Mouse (Mus musculus) neural tube, embryonic 15.5 days (tissue): Measurements from ENCODE around the gene Rreb1. TPM values are rescaled to one million over a fixed set of nuclear protein-coding genes. Genes with fewer than 3 reads are reported as not detected.
"Not testable (repeated sequence)": the region's sequence is repeated elsewhere in the genome, so short reads cannot be mapped to it uniquely, and the experiment has no call there.

ENCODE experiments used
- ATAC-seq: fragments of 200-750 bp; cut with Nextera tagmentation; 2 replicates; pipeline ENCODE4 v1.8.0; 2017; ENCODE audit warnings: mild to moderate bottlenecking, moderate TSS enrichment, moderate library complexity; ENCODE audit not compliant: low FRiP score
- H3K27ac ChIP-seq: fragments of 300-500 bp; sonication (generic); replicated peaks from 2 replicates; pipeline ENCODE4 v1.5.1; 2015; ENCODE audit warnings: mild to moderate bottlenecking, inconsistent platforms
- H3K27me3 ChIP-seq: fragments of 300-500 bp; sonication (generic); replicated peaks from 2 replicates; pipeline ENCODE4 v1.6.1; 2015; ENCODE audit warnings: inconsistent platforms
- H3K36me3 ChIP-seq: fragments of 300-500 bp; sonication (generic); 2 replicates; pipeline ENCODE4 v1.6.1; 2015; ENCODE audit warnings: inconsistent platforms
- H3K4me1 ChIP-seq: fragments of 300-500 bp; sonication (generic); 2 replicates; pipeline ENCODE4 v1.6.1; 2015; ENCODE audit warnings: inconsistent platforms
- H3K4me2 ChIP-seq: fragments of 300-500 bp; sonication (generic); 2 replicates; pipeline ENCODE4 v1.6.1; 2015; ENCODE audit warnings: inconsistent platforms, mild to moderate bottlenecking, moderate library complexity
- H3K4me3 ChIP-seq: fragments of 300-500 bp; sonication (generic); replicated peaks from 2 replicates; pipeline ENCODE4 v1.5.1; 2015; ENCODE audit warnings: mild to moderate bottlenecking, inconsistent platforms
- H3K9ac ChIP-seq: fragments of 300-500 bp; sonication (generic); replicated peaks from 2 replicates; pipeline ENCODE4 v1.6.1; 2015; ENCODE audit warnings: mild to moderate bottlenecking, inconsistent platforms
- H3K9me3 ChIP-seq: fragments of 300-500 bp; sonication (generic); replicated peaks from 2 replicates; pipeline ENCODE4 v1.6.1; 2016; ENCODE audit warnings: inconsistent platforms
- WGBS: fragments of 180-500 bp; shearing (Covaris S2); methylation state at CpG from one replicate; pipeline ENCODE4 v1.1.7; 2015; ENCODE audit warnings: mixed read lengths; 5-methylcytosine and 5-hydroxymethylcytosine counted together
- polyA plus RNA-seq: library from polyadenylated mRNA; unstranded; fragments of >200 nt; fragmentation: Nextera tagmentation; extraction: Ambion mirVana; gene quantifications from 2 replicates; pipeline ENCODE4 v1.2.1, GENCODE M21; 2015

The Rreb1 gene
- polyA plus RNA-seq, 1 experiment from 2014 or later, result 3.0 TPM

DNA sequence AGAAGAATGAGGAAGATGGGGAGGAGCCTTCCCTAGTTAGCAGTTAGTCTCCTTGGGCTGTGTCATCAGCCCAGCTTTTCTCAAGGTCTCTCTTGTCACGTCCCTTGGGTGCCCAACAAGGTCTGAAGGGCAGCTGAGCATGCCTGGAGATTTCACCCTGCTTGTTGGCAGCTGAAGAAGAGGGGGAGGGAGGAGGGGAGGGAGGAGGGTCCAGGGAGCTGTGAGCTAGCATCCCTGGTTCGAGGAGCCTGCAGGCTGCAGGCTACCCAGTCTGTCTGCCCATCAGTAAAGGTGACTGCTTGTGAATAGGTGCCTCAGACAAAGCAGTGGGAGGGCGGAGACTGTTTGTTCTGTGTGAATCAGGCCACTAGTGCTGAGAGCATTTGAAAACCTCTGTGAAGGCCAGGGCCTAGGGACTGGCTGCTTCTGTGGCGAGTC, 52.7 kb downstream of the Rreb1 start:
- Histone ChIP-seq H3K4me3 (no peak overlapping the region), H3K9me3 (no peaks in the 10 kb centered on the region), H3K4me2 (no peak overlapping the region), H3K9ac (no peak overlapping the region), H3K4me1 (peaks cover 33% of the 10 kb centered on the region), H3K27ac (no peak overlapping the region), H3K36me3 (no peaks in the 10 kb centered on the region), H3K27me3 (peaks cover 29% of the 10 kb centered on the region)
- ATAC-seq, result no peak
- WGBS, result 36% methylated on average over 4 of the region's 4 CpGs

DNA sequence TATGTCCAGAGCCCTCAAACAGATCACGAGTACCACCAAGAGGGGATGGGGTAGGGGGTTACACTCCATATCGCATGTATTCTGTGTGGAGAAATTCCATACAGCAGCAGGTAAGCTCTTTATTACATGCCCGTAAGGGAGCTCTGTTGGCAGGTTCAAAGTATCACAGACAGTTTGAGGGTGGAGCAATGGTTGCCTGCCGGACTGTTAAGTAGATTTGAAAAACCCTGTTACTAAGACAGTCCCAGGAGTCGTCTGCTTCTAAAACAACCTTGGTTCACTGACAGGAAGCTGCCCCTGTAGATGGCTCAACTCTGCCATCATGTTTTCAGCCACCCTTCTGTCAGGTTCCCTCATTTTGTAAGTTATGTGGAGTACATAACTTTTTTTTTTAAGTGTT, 54.3 kb downstream of the Rreb1 start:
- Histone ChIP-seq H3K4me1 (peaks cover 17% of the 10 kb centered on the region), H3K27ac (no peak overlapping the region), H3K27me3 (peaks cover 17% of the 10 kb centered on the region), H3K9ac (no peak overlapping the region), H3K9me3 (no peaks in the 10 kb centered on the region), H3K4me2 (no peak overlapping the region), H3K36me3 (no peaks in the 10 kb centered on the region), H3K4me3 (no peak overlapping the region)
- ATAC-seq, result no peak
- 43% methylated on average over 5 of the region's 5 CpGs for WGBS

DNA sequence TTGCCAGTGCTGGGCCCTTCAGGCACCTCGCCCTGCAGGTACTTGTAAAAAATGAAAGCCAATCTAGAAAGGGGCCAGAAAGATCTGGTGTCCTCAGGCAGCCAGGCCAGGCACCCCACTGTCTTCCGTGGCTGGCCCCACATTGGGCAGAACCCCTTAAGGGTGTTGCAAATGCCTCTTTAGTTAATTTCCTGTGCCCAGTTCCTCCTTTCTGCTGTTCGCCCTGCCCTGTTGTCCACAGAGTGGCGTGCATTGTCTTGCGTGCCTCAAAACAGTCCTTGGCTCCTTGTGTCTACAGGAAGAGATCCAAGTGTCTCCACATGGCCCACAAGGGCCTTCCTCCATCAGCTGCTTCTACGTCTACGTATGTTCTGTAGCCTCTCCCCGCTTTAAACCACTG, 55.3 kb downstream of the Rreb1 start:
- H3K4me1 ChIP-seq, result peaks cover 12% of the 10 kb centered on the region

DNA sequence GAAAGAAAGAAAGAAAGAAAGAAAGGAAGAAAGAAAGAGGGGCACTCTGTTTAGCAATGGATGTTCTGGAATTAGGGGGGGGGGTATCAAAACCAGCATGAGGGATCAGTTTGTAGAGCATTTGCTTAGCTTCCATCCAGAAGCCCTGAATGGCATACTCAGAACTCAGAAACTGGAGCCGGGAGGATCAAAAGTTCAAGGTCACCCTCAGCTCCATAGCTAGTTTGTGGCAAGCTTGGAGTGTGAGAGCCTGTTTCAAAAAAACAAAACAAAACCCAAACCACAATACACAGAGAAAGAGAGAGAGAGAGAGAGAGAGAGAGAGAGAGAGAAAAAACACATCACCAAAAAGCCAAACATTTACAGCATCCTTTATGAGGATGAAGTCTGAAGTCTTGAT, 57.1 kb downstream of the Rreb1 start:
- 95% methylated on average over 1 of the region's 1 CpGs for WGBS
- ATAC-seq, result no peak
- peaks cover 12% of the 10 kb centered on the region for H3K4me1 ChIP-seq
- H3K9me3 ChIP-seq, result no peaks in the 10 kb centered on the region
- no peak overlapping the region for H3K27ac ChIP-seq
- H3K27me3 ChIP-seq, result peaks cover 6% of the 10 kb centered on the region; the same call in 1 of the 2 replicates
- no peak overlapping the region for H3K4me2 ChIP-seq
- no peak overlapping the region for H3K4me3 ChIP-seq
- H3K36me3 ChIP-seq, result no peaks in the 10 kb centered on the region
- H3K9ac ChIP-seq, result no peak overlapping the region

More for the DNA sequence above, 55.3 kb downstream of the Rreb1 start:
- Histone ChIP-seq H3K9me3 (no peaks in the 10 kb centered on the region), H3K36me3 (no peaks in the 10 kb centered on the region), H3K27ac (no peak overlapping the region), H3K4me2 (no peak overlapping the region), H3K4me3 (no peak overlapping the region), H3K27me3 (peaks cover 11% of the 10 kb centered on the region), H3K9ac (no peak overlapping the region)
- WGBS, result 80% methylated on average over 8 of the region's 8 CpGs
- ATAC-seq, result no peak

DNA sequence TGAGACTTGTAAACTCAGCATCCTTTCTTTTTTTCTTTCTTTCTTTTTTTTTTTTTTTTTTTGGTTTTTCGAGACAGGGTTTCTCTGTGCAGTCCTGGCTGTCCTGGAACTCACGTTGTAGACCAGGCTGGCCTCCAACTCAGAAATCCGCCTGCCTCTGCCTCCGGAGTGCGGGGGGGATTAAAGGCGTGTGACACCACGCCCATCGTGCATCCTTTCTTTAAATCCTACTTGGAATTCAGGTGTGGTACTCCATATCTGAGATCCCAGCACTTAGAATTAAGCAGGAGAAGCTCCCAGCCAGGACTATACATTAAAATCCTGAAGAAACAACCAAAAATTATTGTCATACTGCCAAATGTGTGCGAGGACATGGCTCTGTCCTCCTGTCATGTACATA, 57.6 kb downstream of the Rreb1 start:
- H3K27ac ChIP-seq, ATAC-seq, H3K36me3 ChIP-seq, H3K9me3 ChIP-seq, H3K27me3 ChIP-seq, H3K4me3 ChIP-seq, H3K4me1 ChIP-seq, H3K4me2 ChIP-seq, H3K9ac ChIP-seq: not testable (repeated sequence)
- WGBS, result 95% methylated on average over 9 of the region's 9 CpGs

DNA sequence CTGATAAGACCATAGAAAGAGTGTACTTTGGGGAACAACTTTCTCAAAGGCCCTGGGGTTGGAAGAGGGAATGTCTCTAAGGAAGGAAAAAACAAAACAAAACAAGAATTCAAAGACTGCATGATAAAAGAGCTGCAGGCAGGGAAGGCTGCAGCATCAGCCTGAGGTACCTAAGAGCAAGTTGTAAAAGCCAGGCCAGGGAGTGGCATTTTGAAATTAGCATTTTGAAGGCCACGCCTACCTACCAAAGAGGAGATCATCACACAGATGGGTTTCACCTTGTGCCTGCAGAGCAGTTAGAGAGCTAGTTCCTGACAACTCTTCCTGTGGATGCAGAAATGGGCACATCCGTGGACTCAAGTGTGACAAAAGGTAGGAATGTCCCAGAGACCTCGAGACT, 59.2 kb downstream of the Rreb1 start:
- WGBS, result 58% methylated on average over 3 of the region's 3 CpGs
- no peak overlapping the region for H3K4me3 ChIP-seq
- peaks cover 3% of the 10 kb centered on the region; the same call in 1 of the 2 replicates for H3K27me3 ChIP-seq
- no peaks in the 10 kb centered on the region for H3K36me3 ChIP-seq
- no peak for ATAC-seq
- H3K27ac ChIP-seq, result no peak overlapping the region
- no peaks in the 10 kb centered on the region for H3K9me3 ChIP-seq
- H3K9ac ChIP-seq, result no peak overlapping the region
- H3K4me2 ChIP-seq, result no peak overlapping the region
- no peaks in the 10 kb centered on the region for H3K4me1 ChIP-seq

DNA sequence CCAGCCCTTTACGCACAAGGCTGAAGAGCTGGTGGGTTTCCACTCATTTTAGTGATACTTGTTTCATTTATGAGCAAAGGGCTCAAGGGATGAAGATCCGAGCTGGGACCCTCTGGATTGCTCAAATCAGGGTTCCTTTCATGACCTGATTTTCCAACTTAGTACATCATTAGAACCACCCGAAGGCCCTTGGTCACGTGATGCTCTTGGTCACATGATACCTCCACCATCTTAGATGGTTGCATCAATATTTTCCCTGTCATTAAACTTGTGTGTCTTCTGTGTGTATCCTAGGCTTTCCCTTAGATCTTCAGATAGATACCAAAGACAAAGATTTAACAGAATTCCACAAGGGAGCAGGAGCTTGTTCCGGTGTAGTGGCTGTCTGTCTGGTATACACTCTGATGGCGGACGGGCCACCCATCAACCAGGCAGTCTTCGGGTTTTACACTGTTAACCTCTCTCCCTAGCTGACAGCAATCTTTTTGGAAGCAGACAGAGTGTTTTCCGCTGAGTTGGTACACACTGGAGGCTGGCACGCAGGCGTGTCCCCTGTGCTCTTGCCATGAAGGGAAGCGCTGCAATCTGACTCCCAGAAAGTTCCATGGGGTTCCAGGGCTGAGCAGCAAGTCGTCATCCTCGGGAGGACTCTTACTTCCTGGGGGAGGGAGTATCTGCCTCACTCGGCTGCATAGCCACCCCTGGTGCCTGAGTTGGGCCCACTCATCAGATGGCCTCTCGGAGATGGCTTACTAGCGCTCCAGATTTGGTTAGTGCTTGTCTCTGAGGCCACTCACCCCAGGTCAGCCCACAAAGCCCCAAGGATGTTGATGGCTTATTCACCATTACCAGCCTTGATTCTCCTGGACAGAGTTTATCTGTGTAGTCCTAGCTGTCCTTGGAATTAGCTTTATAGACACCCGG, 60.3 kb downstream of the Rreb1 start:
- 91% methylated on average over 18 of the region's 18 CpGs for WGBS
- H3K9ac ChIP-seq, result no peak overlapping the region
- no peak overlapping the region for H3K4me2 ChIP-seq
- no peak for ATAC-seq
- H3K4me3 ChIP-seq, result no peak overlapping the region
- H3K9me3 ChIP-seq, result no peaks in the 10 kb centered on the region
- no peak overlapping the region for H3K27ac ChIP-seq
- H3K36me3 ChIP-seq, result no peaks in the 10 kb centered on the region
- H3K27me3 ChIP-seq, result no peaks in the 10 kb centered on the region
- no peaks in the 10 kb centered on the region for H3K4me1 ChIP-seq

DNA sequence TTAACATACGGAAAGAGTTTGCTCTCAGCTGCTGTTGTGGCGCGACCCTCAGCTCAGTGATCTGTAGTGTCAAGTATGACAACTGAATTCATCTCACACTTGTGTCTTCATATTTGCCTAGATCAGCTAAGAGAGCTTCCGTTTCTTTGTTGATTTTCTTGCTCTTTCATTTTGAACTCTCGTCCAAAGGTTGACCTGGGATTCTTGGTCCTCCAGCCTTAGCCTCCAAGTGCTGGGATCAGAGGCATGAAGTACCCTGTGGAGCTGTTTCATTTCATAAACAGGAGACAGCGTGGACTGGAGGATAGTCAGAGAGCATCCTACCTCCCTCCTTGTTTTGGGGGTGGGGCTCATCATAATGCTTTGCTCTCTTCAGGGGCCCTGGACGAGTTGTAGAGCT, 65.0 kb downstream of the Rreb1 start:
- H3K4me3 ChIP-seq, result no peak overlapping the region
- no peak overlapping the region for H3K27ac ChIP-seq
- WGBS, result 87% methylated on average over 7 of the region's 7 CpGs
- H3K9ac ChIP-seq, result no peak overlapping the region
- ATAC-seq, result no peak
- H3K27me3 ChIP-seq, result no peaks in the 10 kb centered on the region
- peaks cover 6% of the 10 kb centered on the region for H3K4me1 ChIP-seq
- no peaks in the 10 kb centered on the region for H3K9me3 ChIP-seq
- H3K4me2 ChIP-seq, result no peak overlapping the region
- no peaks in the 10 kb centered on the region for H3K36me3 ChIP-seq

DNA sequence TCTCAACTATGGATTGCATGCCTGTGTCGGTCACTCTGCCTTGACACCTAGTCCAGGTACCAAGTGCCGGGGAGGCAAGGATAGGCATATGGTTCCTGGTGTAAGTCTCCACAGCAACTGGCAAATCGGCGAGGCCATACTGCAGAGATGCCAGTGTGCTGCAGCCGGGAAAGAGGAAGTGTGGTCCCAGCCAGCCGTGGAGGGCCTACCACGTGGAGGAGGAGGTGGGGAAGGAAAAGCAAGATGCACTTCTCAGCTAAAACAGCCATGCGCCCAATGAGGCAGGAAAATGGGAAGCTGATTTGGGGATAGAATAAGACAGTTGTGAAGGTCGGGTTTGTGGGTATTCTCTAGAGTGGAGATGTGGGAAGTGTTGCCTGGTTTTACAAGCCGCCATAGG, 65.6 kb downstream of the Rreb1 start:
- Histone ChIP-seq H3K9me3 (no peaks in the 10 kb centered on the region), H3K36me3 (no peaks in the 10 kb centered on the region), H3K9ac (no peak overlapping the region), H3K4me1 (peaks cover 6% of the 10 kb centered on the region), H3K27ac (no peak overlapping the region), H3K4me3 (no peak overlapping the region), H3K4me2 (no peak overlapping the region), H3K27me3 (no peaks in the 10 kb centered on the region)
- no peak for ATAC-seq
- WGBS, result 79% methylated on average over 10 of the region's 10 CpGs

DNA sequence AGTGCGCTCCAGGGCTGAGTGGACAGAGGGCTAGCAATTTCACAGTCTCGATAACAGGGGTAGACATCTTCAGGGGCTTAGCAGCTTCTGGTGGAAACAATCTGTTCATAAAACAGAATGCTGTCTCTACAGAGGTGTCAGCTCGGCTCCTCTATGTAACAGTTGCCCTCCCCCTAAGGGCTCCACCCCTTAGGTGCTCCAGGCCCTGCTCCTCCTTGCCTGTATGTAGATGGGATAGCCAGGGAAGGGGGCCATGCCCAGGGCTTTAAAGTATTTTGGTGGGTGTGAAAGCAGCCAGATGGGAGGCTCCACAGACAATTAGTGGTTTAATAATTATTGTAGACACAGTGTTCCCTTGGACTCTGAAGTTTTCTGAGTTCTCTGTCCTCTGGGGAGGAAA, 67.0 kb downstream of the Rreb1 start:
- H3K27ac ChIP-seq, result no peak overlapping the region
- peaks cover 6% of the 10 kb centered on the region for H3K4me1 ChIP-seq
- no peak overlapping the region for H3K4me2 ChIP-seq
- no peak for ATAC-seq
- no peaks in the 10 kb centered on the region for H3K9me3 ChIP-seq
- WGBS, result 66% methylated on average over 3 of the region's 3 CpGs
- no peaks in the 10 kb centered on the region for H3K27me3 ChIP-seq
- no peaks in the 10 kb centered on the region for H3K36me3 ChIP-seq
- no peak overlapping the region for H3K4me3 ChIP-seq
- no peak overlapping the region for H3K9ac ChIP-seq

DNA sequence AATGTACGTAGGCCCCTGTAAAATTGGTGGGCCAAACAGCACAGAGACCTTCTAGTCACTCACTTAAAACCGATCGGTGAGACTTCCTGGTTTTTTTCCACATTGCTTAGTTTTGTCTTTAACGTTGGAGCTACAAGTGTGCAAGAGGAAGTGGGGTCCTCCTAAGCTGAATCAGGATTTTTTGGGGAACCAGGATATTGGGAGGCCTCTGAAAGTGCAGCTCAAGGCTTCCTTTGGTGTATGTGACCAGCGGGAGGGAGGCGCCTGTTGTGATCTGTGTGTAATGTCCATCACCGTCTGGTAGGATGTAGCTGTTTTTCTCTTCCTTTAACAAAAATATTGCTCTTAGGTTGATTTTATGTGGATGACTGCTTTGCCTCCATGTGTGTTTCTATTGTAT, 67.4 kb downstream of the Rreb1 start:
- Histone ChIP-seq H3K9ac (no peak overlapping the region), H3K36me3 (no peaks in the 10 kb centered on the region), H3K4me1 (peaks cover 6% of the 10 kb centered on the region), H3K27ac (no peak overlapping the region), H3K4me3 (no peak overlapping the region), H3K4me2 (no peak overlapping the region), H3K9me3 (no peaks in the 10 kb centered on the region), H3K27me3 (no peaks in the 10 kb centered on the region)
- ATAC-seq, result no peak
- WGBS, result 79% methylated on average over 7 of the region's 7 CpGs

DNA sequence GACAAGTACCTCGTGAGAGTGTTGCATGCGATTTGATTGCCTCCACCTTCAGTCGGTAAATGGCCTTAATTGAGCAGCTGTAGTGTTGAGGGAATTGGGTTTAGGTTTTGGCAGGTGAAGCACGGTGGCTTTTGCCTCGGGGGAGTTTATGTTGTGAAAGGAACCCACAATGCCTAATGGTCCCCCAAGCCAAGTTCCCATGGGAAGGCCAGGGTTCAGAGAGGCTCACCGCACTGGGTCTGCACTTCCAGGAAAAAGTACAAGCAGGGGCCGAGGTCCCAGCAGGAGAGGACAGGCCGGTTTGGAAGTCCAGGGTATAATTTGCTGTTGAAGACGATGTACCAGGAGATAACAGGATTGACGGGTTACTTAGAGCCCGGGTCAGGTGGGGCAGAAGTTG, 68.3 kb downstream of the Rreb1 start:
- Histone ChIP-seq H3K36me3 (no peaks in the 10 kb centered on the region), H3K27me3 (no peaks in the 10 kb centered on the region), H3K4me3 (no peak overlapping the region), H3K9ac (no peak overlapping the region), H3K9me3 (no peaks in the 10 kb centered on the region), H3K4me1 (peaks cover 6% of the 10 kb centered on the region), H3K27ac (no peak overlapping the region), H3K4me2 (no peak overlapping the region)
- 75% methylated on average over 11 of the region's 11 CpGs for WGBS
- ATAC-seq, result no peak
